Mouse (Mus musculus): ENCODE results near the gene Gpr139. TPM values are rescaled to one million over a fixed set of nuclear protein-coding genes. Genes with fewer than 3 reads are reported as not detected.

The Gpr139 gene
- polyA plus RNA-seq, 1 experiment: not detected

DNA sequence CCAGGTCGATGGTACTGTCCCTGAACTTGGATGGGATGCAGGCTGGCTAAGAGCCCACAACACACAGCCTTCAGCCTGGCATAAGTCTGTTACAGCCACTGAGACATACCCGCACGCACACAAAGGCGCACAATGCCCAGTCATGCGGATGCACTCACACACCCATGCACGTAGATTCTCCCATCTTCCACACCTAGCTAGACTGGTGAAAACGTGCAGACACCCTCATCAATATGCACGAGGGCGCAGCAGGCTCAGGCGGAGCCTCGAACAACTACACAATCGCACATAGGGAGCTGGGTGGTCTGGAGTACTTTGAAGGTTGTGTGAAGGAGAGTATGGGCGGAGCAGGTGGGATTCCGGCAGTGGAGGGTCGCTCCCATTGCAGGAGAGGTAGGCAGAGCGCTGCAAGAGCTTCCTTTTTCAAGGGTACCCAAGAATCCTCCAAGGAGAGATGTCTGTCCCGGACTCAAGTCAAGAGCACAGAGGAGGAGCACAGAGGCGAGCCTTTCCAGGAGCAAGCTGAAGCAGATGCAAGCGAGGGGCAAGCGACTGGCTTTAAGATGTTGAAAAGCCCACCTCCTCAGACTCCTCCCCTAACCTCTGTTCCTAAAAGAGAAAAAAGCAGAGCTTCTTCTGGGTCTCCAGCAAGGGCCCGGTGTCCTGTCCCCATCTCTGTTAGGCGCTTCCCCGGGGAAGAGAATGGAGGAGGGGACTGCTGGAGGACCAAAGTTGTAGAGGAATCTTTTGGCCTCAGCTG lies 958 bp upstream of the Gpr139 start:
- 9% methylated on average over 23 of the region's 23 CpGs for WGBS
- H3K27me3 ChIP-seq (ENCODE audit: control insufficient read depth, insufficient read depth, low read length): no peaks in the 10 kb centered on the region
- H3K4me3 ChIP-seq (ENCODE audit: extremely low read depth, insufficient read depth, insufficient read length): no peak overlapping the region
- H3K4me1 ChIP-seq (ENCODE audit: control insufficient read depth, insufficient read depth, insufficient read length): no peaks in the 10 kb centered on the region
- DNase-seq (ENCODE audit: low read depth in 1 of 2, low spot score in 2 of 2): no peak
- no peaks in the 10 kb centered on the region for H3K36me3 ChIP-seq (ENCODE audit: control insufficient read depth, insufficient read depth, low read length)
- no peak overlapping the region for H3K27ac ChIP-seq (ENCODE audit: insufficient read depth, low read length)
- no peak for TF ChIP-seq POLR2A (IDR thresholded peaks at IDR 0.05; ENCODE audit: low read depth, low read length)
- no peak for TF ChIP-seq CTCF (IDR thresholded peaks at IDR 0.05; ENCODE audit: extremely low read depth, insufficient read depth, insufficient read length, insufficient replicate concordance)

DNA sequence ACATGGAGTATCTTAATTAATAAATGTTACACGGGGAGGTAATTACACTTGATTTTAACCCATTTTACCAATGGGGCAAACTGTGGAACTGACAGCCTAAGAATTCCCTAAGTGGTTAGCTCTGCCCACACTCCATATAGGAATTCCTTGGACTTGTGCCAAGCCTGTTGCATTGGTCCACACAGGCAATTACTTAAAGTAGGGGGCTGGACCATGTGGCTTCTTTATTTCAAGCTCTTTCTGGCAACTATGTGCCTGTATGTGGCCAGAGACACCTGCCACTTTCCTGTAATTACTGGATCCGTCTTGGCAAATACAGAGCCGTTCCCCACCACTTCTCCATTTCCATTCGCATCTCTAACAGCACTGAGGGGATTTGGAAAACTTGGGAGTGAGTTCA lies 3.4 kb downstream of the Gpr139 start:
- H3K36me3 ChIP-seq (ENCODE audit: control insufficient read depth, insufficient read depth, low read length): no peaks in the 10 kb centered on the region
- no peak overlapping the region for H3K27ac ChIP-seq (ENCODE audit: insufficient read depth, low read length)
- TF ChIP-seq CTCF (IDR thresholded peaks at IDR 0.05; ENCODE audit: extremely low read depth, insufficient read depth, insufficient read length, insufficient replicate concordance) (no peak), POLR2A (IDR thresholded peaks at IDR 0.05; ENCODE audit: low read depth, low read length) (no peak)
- WGBS: 67% methylated on average over 4 of the region's 4 CpGs
- H3K27me3 ChIP-seq (ENCODE audit: control insufficient read depth, insufficient read depth, low read length): no peaks in the 10 kb centered on the region
- no peak overlapping the region for H3K4me3 ChIP-seq (ENCODE audit: extremely low read depth, insufficient read depth, insufficient read length)
- no peaks in the 10 kb centered on the region for H3K4me1 ChIP-seq (ENCODE audit: control insufficient read depth, insufficient read depth, insufficient read length)
- no peak for DNase-seq (ENCODE audit: low read depth in 1 of 2, low spot score in 2 of 2)

DNA sequence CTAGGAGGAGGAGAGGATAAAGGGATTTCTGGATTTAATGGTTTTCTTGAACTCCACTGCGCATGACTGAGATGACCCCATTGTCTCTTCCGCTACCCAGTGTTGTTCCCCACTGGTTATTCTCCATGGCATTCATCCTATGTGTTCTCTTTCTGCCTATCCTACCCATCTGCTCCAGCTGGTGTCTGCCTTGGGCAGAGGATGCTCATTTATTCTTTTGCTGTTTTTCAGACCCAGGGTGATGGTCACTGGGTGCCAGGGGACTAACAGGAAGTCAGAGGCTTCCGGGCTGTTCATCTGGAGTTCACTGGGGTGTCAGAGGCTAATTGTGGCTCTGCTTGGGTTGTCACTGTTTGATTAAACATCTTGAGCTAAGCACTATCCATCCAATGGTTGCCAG lies 24.4 kb downstream of the Gpr139 start:
- DNase-seq (ENCODE audit: low read depth in 1 of 2, low spot score in 2 of 2): no peak
- Histone ChIP-seq H3K4me1 (ENCODE audit: control insufficient read depth, insufficient read depth, insufficient read length) (no peaks in the 10 kb centered on the region), H3K27me3 (ENCODE audit: control insufficient read depth, insufficient read depth, low read length) (no peaks in the 10 kb centered on the region), H3K4me3 (ENCODE audit: extremely low read depth, insufficient read depth, insufficient read length) (no peak overlapping the region), H3K27ac (ENCODE audit: insufficient read depth, low read length) (no peak overlapping the region), H3K36me3 (ENCODE audit: control insufficient read depth, insufficient read depth, low read length) (no peaks in the 10 kb centered on the region)
- TF ChIP-seq POLR2A (IDR thresholded peaks at IDR 0.05; ENCODE audit: low read depth, low read length): no peak
- TF ChIP-seq CTCF (IDR thresholded peaks at IDR 0.05; ENCODE audit: extremely low read depth, insufficient read depth, insufficient read length, insufficient replicate concordance): no peak
- WGBS: 85% methylated on average over 3 of the region's 3 CpGs

DNA sequence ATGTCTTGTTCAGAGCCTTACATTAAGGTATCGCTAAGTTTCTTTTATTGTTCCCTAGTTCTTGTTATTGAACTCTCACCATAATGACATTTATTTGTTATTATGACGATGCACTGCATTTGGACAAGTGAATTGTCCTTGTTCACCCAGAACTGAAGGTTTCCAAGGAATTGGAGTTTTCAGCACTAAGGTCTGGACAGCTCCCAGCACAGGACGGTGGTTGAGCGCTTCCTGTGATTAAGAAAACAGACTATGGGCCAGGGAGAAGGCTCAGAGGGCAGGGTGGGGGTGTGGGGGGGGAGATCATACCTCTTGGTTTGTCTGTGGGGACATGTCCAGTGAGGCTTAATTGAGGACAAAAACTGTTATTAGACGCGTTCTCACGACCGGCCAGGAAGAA lies 72.6 kb downstream of the Gpr139 start:
- WGBS: 72% methylated on average over 8 of the region's 8 CpGs
- Histone ChIP-seq H3K36me3 (ENCODE audit: control insufficient read depth, insufficient read depth, low read length) (no peaks in the 10 kb centered on the region), H3K27me3 (ENCODE audit: control insufficient read depth, insufficient read depth, low read length) (no peaks in the 10 kb centered on the region), H3K4me1 (ENCODE audit: control insufficient read depth, insufficient read depth, insufficient read length) (no peaks in the 10 kb centered on the region), H3K4me3 (ENCODE audit: extremely low read depth, insufficient read depth, insufficient read length) (no peak overlapping the region), H3K27ac (ENCODE audit: insufficient read depth, low read length) (no peak overlapping the region)
- TF ChIP-seq CTCF (IDR thresholded peaks at IDR 0.05; ENCODE audit: extremely low read depth, insufficient read depth, insufficient read length, insufficient replicate concordance): no peak
- TF ChIP-seq POLR2A (IDR thresholded peaks at IDR 0.05; ENCODE audit: low read depth, low read length): no peak
- DNase-seq (ENCODE audit: low read depth in 1 of 2, low spot score in 2 of 2): no peak

DNA sequence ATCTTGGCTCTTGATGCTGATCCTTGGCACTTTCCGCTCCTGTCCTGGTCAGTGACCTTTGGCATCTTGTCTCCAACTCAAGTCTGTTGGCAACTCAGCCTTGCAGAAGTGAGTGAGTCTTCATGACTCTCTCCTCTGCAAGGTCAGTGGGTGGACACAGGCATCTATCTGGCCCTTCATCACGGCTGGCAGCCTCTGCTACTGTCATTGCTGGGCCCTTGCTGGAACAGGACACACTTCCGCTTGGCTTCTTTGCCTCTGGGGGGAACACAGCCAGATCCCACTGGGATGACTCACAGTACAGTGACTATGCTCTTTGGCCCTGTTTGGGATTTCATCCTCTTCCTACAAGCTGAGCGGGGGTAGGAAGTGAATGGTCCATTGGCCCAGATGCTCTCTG lies 78.5 kb downstream of the Gpr139 start:
- Histone ChIP-seq H3K36me3 (ENCODE audit: control insufficient read depth, insufficient read depth, low read length) (no peaks in the 10 kb centered on the region), H3K27ac (ENCODE audit: insufficient read depth, low read length) (no peak overlapping the region), H3K27me3 (ENCODE audit: control insufficient read depth, insufficient read depth, low read length) (no peaks in the 10 kb centered on the region), H3K4me3 (ENCODE audit: extremely low read depth, insufficient read depth, insufficient read length) (no peak overlapping the region), H3K4me1 (ENCODE audit: control insufficient read depth, insufficient read depth, insufficient read length) (no peaks in the 10 kb centered on the region)
- WGBS: 86% methylated on average over 4 of the region's 4 CpGs
- no peak for TF ChIP-seq CTCF (IDR thresholded peaks at IDR 0.05; ENCODE audit: extremely low read depth, insufficient read depth, insufficient read length, insufficient replicate concordance)
- no peak for TF ChIP-seq POLR2A (IDR thresholded peaks at IDR 0.05; ENCODE audit: low read depth, low read length)
- DNase-seq (ENCODE audit: low read depth in 1 of 2, low spot score in 2 of 2): no peak

DNA sequence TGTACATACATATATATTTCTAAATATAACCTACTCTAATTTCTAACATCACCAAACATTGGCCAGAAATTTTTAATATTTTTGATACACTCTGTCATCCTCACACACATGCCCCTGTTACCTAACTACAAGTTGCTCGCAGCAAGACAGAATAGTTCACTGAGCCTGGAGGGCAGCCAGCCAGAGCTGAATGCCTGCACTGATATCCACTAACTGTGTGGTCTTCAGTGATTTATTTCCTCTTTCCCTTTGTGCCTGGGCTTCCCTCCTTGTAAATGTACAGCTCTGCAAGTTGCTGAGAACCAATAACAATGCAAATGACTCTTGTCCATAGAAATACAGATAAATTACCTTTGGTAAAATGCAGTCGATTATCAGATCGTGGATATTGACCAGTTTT lies 87.8 kb downstream of the Gpr139 start:
- no peak for TF ChIP-seq CTCF (IDR thresholded peaks at IDR 0.05; ENCODE audit: extremely low read depth, insufficient read depth, insufficient read length, insufficient replicate concordance)
- TF ChIP-seq POLR2A (IDR thresholded peaks at IDR 0.05; ENCODE audit: low read depth, low read length): no peak
- Histone ChIP-seq H3K4me3 (ENCODE audit: extremely low read depth, insufficient read depth, insufficient read length) (no peak overlapping the region), H3K27ac (ENCODE audit: insufficient read depth, low read length) (no peak overlapping the region), H3K27me3 (ENCODE audit: control insufficient read depth, insufficient read depth, low read length) (no peaks in the 10 kb centered on the region), H3K4me1 (ENCODE audit: control insufficient read depth, insufficient read depth, insufficient read length) (no peaks in the 10 kb centered on the region), H3K36me3 (ENCODE audit: control insufficient read depth, insufficient read depth, low read length) (no peaks in the 10 kb centered on the region)
- WGBS: 72% methylated on average over 3 of the region's 3 CpGs
- DNase-seq (ENCODE audit: low read depth in 1 of 2, low spot score in 2 of 2): no peak

Other genes with a start within 250 kb of the Gpr139 start
- gene Gprc5b, start 189.4 kb downstream of the Gpr139 start, polyA plus RNA-seq (2012; rRNA removed): 8.1 and 8.5 TPM in 2 replicates

All from spleen, adult 2 months (tissue).